Mouse (Mus musculus) adrenal gland, adult 2 months (tissue): ENCODE measurements around the gene Mark2. TPM values are rescaled to one million over a fixed set of nuclear protein-coding genes. Genes with fewer than 3 reads are reported as not detected.

Experiments used
- polyA plus RNA-seq: library from polyadenylated mRNA; depleted of rRNA; stranded (reverse); fragments of >200 nt; gene quantifications from 2 replicates; pipeline ENCODE4 v1.2.3, GENCODE M21; 2012; rRNA removed
- total RNA-seq, 2 experiments: library from RNA; stranded (reverse); gene quantifications; 2 replicates each; pipeline ENCODE4 v1.2.3; 2021

Mark2 gene
- total and polyA plus RNA-seq, 3 experiments = 70.2 to 124 (median 71.5) TPM

Other genes with a start within 250 kb of the Mark2 start
- gene Flrt1, start 236.1 kb downstream of the Mark2 start, total RNA-seq = 1 to 10 TPM; 2.1 to 9.2 TPM
- 0.79 and 2.9 TPM in 2 replicates for gene Flrt1, start 236.1 kb downstream of the Mark2 start, polyA plus RNA-seq
- gene Otub1, start 135.5 kb downstream of the Mark2 start, total RNA-seq = 100 to 1,000 TPM; 130 to 138 TPM
- 139 and 141 TPM in 2 replicates for gene Otub1, start 135.5 kb downstream of the Mark2 start, polyA plus RNA-seq
- gene Cox8a, start 124.2 kb downstream of the Mark2 start, total RNA-seq = 1,000 to 10,000 TPM; 1,087 to 1,191 TPM
- 2,774 and 3,841 TPM in 2 replicates for gene Cox8a, start 124.2 kb downstream of the Mark2 start, polyA plus RNA-seq
- 10 to 100 TPM; 18.5 to 19.9 TPM for gene Naa40, start 100.7 kb downstream of the Mark2 start, total RNA-seq
- 18.0 and 19.9 TPM in 2 replicates for gene Naa40, start 100.7 kb downstream of the Mark2 start, polyA plus RNA-seq
- gene Rcor2, start 74.5 kb downstream of the Mark2 start, total RNA-seq = 1 to 10 TPM; 1.9 to 6.3 TPM
- gene Rcor2, start 74.5 kb downstream of the Mark2 start, polyA plus RNA-seq = 4.7 and 7.4 TPM in 2 replicates
- gene Spindoc, start 41.1 kb upstream of the Mark2 start, total RNA-seq = 10 to 100 TPM; 17.5 to 25.5 TPM
- gene Spindoc, start 41.1 kb upstream of the Mark2 start, polyA plus RNA-seq = 18.3 and 18.8 TPM in 2 replicates
- 10 to 100 TPM; 18.4 to 26.0 TPM for gene 2700081O15Rik, start 75.8 kb upstream of the Mark2 start, total RNA-seq
- 46.5 and 52.4 TPM in 2 replicates for gene 2700081O15Rik, start 75.8 kb upstream of the Mark2 start, polyA plus RNA-seq
- gene Rtn3, start 141.4 kb upstream of the Mark2 start, total RNA-seq = 100 to 1,000 TPM; 133 to 151 TPM
- 115 and 137 TPM in 2 replicates for gene Rtn3, start 141.4 kb upstream of the Mark2 start, polyA plus RNA-seq
- gene Atl3, start 152.2 kb upstream of the Mark2 start, total RNA-seq = 100 to 1,000 TPM in 1 of 2 experiments, 10 to 100 TPM in 1; 94.1 to 107 TPM
- gene Atl3, start 152.2 kb upstream of the Mark2 start, polyA plus RNA-seq = 10.9 and 14.4 TPM in 2 replicates
- 100 to 1,000 TPM in 1 of 2 experiments, 10 to 100 TPM in 1; 53.9 to 113 TPM for gene Pla2g16, start 215.6 kb upstream of the Mark2 start, total RNA-seq
- 10.9 and 13.6 TPM in 2 replicates for gene Pla2g16, start 215.6 kb upstream of the Mark2 start, polyA plus RNA-seq